Mouse (Mus musculus): ENCODE data around the gene Vmac. TPM values are rescaled to one million over a fixed set of nuclear protein-coding genes. Genes with fewer than 3 reads are reported as not detected.

Vmac gene
- polyA plus RNA-seq, 1 experiment from 2014 or later, result 17.7 TPM

GRCm38 (mm10) chr17:56666384-56666783, 51.4 kb downstream of the Vmac start:
- no peak for ATAC-seq (ENCODE audit: insufficient number of reproducible peaks, insufficient read depth, low FRiP score, low read depth)
- Histone ChIP-seq H3K9ac (ENCODE audit: low read length) (no peak overlapping the region), H3K36me3 (ENCODE audit: control insufficient read depth, insufficient read depth, low read length) (no peaks in the 10 kb centered on the region), H3K27me3 (ENCODE audit: control insufficient read depth, insufficient read depth, low read length) (peaks cover 8% of the 10 kb centered on the region; the same call in 1 of the 2 replicates), H3K4me2 (ENCODE audit: low read length) (no peak overlapping the region), H3K9me3 (ENCODE audit: control insufficient read depth, low read length) (no peaks in the 10 kb centered on the region), H3K27ac (replicated peaks in 1 of 2; ENCODE audit: control insufficient read depth in 1 of 2, insufficient read depth in 1 of 2, low read depth in 2 of 2, low read length in 2 of 2) (no peak overlapping the region), H3K4me3 (ENCODE audit: control insufficient read depth in 1 of 2, insufficient read depth in 1 of 2, low read depth in 1 of 2, low read length in 2 of 2) (no peak overlapping the region), H3K4me1 (ENCODE audit: control insufficient read depth in 2 of 2, insufficient read depth in 2 of 2, low read length in 2 of 2) (peaks cover 9 to 11% of the 10 kb centered on the region in 2 experiments; a peak in 3 of 4 replicates)
- 87% methylated on average over 4 of the region's 4 CpGs for WGBS

- ATAC-seq (ENCODE audit: insufficient number of reproducible peaks, insufficient read depth, low FRiP score, low read depth), result 0 out of 2 replicates have a peak, but pooled peaks have one; percentile 14
- 4% methylated on average over 10 of the region's 10 CpGs for WGBS
- Histone ChIP-seq H3K9me3 (ENCODE audit: control insufficient read depth, low read length) (no peaks in the 10 kb centered on the region), H3K27me3 (ENCODE audit: control insufficient read depth, insufficient read depth, low read length) (peaks cover 8% of the 10 kb centered on the region; the same call in 1 of the 2 replicates), H3K27ac (replicated peaks in 1 of 2; ENCODE audit: control insufficient read depth in 1 of 2, insufficient read depth in 1 of 2, low read depth in 2 of 2, low read length in 2 of 2) (no peak overlapping the region), H3K9ac (ENCODE audit: low read length) (no peak overlapping the region), H3K4me1 (ENCODE audit: control insufficient read depth in 2 of 2, insufficient read depth in 2 of 2, low read length in 2 of 2) (peaks cover 9 to 11% of the 10 kb centered on the region in 2 experiments; a peak in 3 of 4 replicates), H3K36me3 (ENCODE audit: control insufficient read depth, insufficient read depth, low read length) (no peaks in the 10 kb centered on the region), H3K4me3 (ENCODE audit: control insufficient read depth in 1 of 2, insufficient read depth in 1 of 2, low read depth in 1 of 2, low read length in 2 of 2) (no peak overlapping the region; a peak in 1 of 4 replicates), H3K4me2 (ENCODE audit: low read length) (peak overlapping the region; percentile 49)
Measured at GRCm38 (mm10) chr17:56664333-56664732, 53.5 kb downstream of the Vmac start.

Other genes starting within 250 kb of the Vmac start
- 51.4 and 60.1 TPM in 2 replicates for gene Ptprs, start 241.5 kb downstream of the Vmac start, polyA plus RNA-seq (2014; fragmentation: Nextera tagmentation; extraction: Ambion mirVana)
- gene Znrf4, start 205.6 kb downstream of the Vmac start, polyA plus RNA-seq (2014; fragmentation: Nextera tagmentation; extraction: Ambion mirVana), result not detected in 2 replicates
- gene Gm20219, start 163.6 kb downstream of the Vmac start, polyA plus RNA-seq (2014; fragmentation: Nextera tagmentation; extraction: Ambion mirVana), result 0.16 and 0.58 TPM in 2 replicates
- 36.5 and 43.5 TPM in 2 replicates for gene Safb2, start 133.4 kb downstream of the Vmac start, polyA plus RNA-seq (2014; fragmentation: Nextera tagmentation; extraction: Ambion mirVana)
- 52.9 and 58.9 TPM in 2 replicates for gene Safb, start 133.2 kb downstream of the Vmac start, polyA plus RNA-seq (2014; fragmentation: Nextera tagmentation; extraction: Ambion mirVana)
- gene 2410015M20Rik, start 108.3 kb downstream of the Vmac start, polyA plus RNA-seq (2014; fragmentation: Nextera tagmentation; extraction: Ambion mirVana), result 390 and 398 TPM in 2 replicates
- gene Rpl36, start 104.6 kb downstream of the Vmac start, polyA plus RNA-seq (2014; fragmentation: Nextera tagmentation; extraction: Ambion mirVana), result 1,567 and 1,751 TPM in 2 replicates
- 58.6 and 59.0 TPM in 2 replicates for gene Lonp1, start 91.1 kb downstream of the Vmac start, polyA plus RNA-seq (2014; fragmentation: Nextera tagmentation; extraction: Ambion mirVana)
- gene Catsperd, start 89.9 kb downstream of the Vmac start, polyA plus RNA-seq (2014; fragmentation: Nextera tagmentation; extraction: Ambion mirVana), result 0.46 and 0.50 TPM in 2 replicates
- gene Ranbp3, start 44.7 kb downstream of the Vmac start, polyA plus RNA-seq (2014; fragmentation: Nextera tagmentation; extraction: Ambion mirVana), result 54.4 and 58.1 TPM in 2 replicates
- 1,100 and 1,119 TPM in 2 replicates for gene Ndufa11, start 255 bp downstream of the Vmac start, polyA plus RNA-seq (2014; fragmentation: Nextera tagmentation; extraction: Ambion mirVana)
- gene Nrtn, start 39.5 kb upstream of the Vmac start, polyA plus RNA-seq (2014; fragmentation: Nextera tagmentation; extraction: Ambion mirVana), result 31.0 and 31.5 TPM in 2 replicates
- 28.8 and 31.3 TPM in 2 replicates for gene Dus3l, start 46.7 kb upstream of the Vmac start, polyA plus RNA-seq (2014; fragmentation: Nextera tagmentation; extraction: Ambion mirVana)
- gene Prr22, start 52.2 kb upstream of the Vmac start, polyA plus RNA-seq (2014; fragmentation: Nextera tagmentation; extraction: Ambion mirVana), result 0.96 and 1.2 TPM in 2 replicates
- 4.3 and 5.0 TPM in 2 replicates for gene Rfx2, start 113.0 kb upstream of the Vmac start, polyA plus RNA-seq (2014; fragmentation: Nextera tagmentation; extraction: Ambion mirVana)
- gene Acsbg2, start 156.4 kb upstream of the Vmac start, polyA plus RNA-seq (2014; fragmentation: Nextera tagmentation; extraction: Ambion mirVana), result not detected in 2 replicates
- 0.35 and 0.74 TPM in 2 replicates for gene 1700061G19Rik, start 157.5 kb upstream of the Vmac start, polyA plus RNA-seq (2014; fragmentation: Nextera tagmentation; extraction: Ambion mirVana)
- 11.4 and 20.4 TPM in 2 replicates for gene Mllt1, start 217.4 kb upstream of the Vmac start, polyA plus RNA-seq (2014; fragmentation: Nextera tagmentation; extraction: Ambion mirVana)